Mouse (Mus musculus) cortical plate, adult 2 months (tissue): ENCODE measurements around the gene Eif5a.

Experiments
- CTCF ChIP-seq: fragments of 200-500 bp; IDR thresholded peaks from 2 replicates; pipeline ENCODE4 v1.5.1; 2011; ENCODE audit warnings: mild to moderate bottlenecking, control low read depth, low read length; ENCODE audit not compliant: insufficient read depth; ENCODE audit errors: extremely low read depth
- POLR2A ChIP-seq: fragments of 200-500 bp; IDR thresholded peaks from 2 replicates; pipeline ENCODE4 v1.6.1; 2011; ENCODE audit warnings: mild to moderate bottlenecking, low read length, control low read depth; ENCODE audit not compliant: insufficient read depth; ENCODE audit errors: extremely low read depth

- TF ChIP-seq CTCF, result no peak
- no peak for TF ChIP-seq POLR2A
Measured at GRCm38 (mm10) chr11:69930967-69931537, 9.3 kb upstream of the Eif5a start.
